Comparison of ENCODE assay signal across 25 mouse cellular contexts in genomic region chr2:35957471-35958140, GRCm38 (mm10). TPM values are rescaled to one million over a fixed set of nuclear protein-coding genes. Genes with fewer than 3 reads are reported as not detected.
A peak's percentile ranks its signal among the peaks of the same experiment; 100 is the strongest.
DNase-seq lines count a peak whose midpoint lies in the region; ATAC-seq and TF ChIP-seq lines count a peak whose summit lies in the region.
"Had no signal": no experiment of that assay in that cellular context is flagged by ENCODE, and none has a peak within 500 bp of the region (broad histone marks: within the 10 kb centered on the region; RNA-seq: fewer than 3 reads in every experiment).

No protein-coding gene starts in this region.

- TF ChIP-seq CTCF in liver, embryonic 14.5 days (IDR thresholded peaks at IDR 0.05; ENCODE audit: low read depth), result no peak

- H3K4me3 ChIP-seq in midbrain, embryonic 13.5 days (replicated peaks), result no peak overlapping the region
- no peak overlapping the region for H3K4me3 ChIP-seq in midbrain, embryonic 11.5 days (ENCODE audit: low read depth, low read length)
- H3K4me3 ChIP-seq in hindbrain, embryonic 16.5 days (ENCODE audit: low read length), result no peak overlapping the region
- no peak overlapping the region for H3K4me3 ChIP-seq in liver, embryonic 14.5 days (ENCODE audit: insufficient read depth in 1 of 2, low read depth in 2 of 2, low read length in 2 of 2)
- H3K4me3 ChIP-seq: erythroblast, embryonic 14.5 days; heart, adult 2 months; heart, embryonic 12.5 days; intestine, embryonic 15.5 days; limb, embryonic 13.5 days; midbrain, embryonic 10.5 days; stomach, embryonic 15.5 days had no signal

- H3K9me3 ChIP-seq in midbrain, embryonic 13.5 days, result no peaks in the 10 kb centered on the region
- no peaks in the 10 kb centered on the region for H3K9me3 ChIP-seq in midbrain, embryonic 11.5 days (ENCODE audit: control insufficient read depth, low read length)
- no peaks in the 10 kb centered on the region for H3K9me3 ChIP-seq in hindbrain, embryonic 16.5 days (ENCODE audit: control insufficient read depth, low read length)
- no peaks in the 10 kb centered on the region for H3K9me3 ChIP-seq in liver, embryonic 14.5 days (ENCODE audit: control insufficient read depth, low read length)
- H3K9me3 ChIP-seq: heart, embryonic 12.5 days; intestine, embryonic 15.5 days; limb, embryonic 13.5 days; midbrain, embryonic 10.5 days; stomach, embryonic 15.5 days had no signal

- no peak for TF ChIP-seq EP300 in liver, embryonic 14.5 days (IDR thresholded peaks at IDR 0.05; ENCODE audit: low read depth)

- no peak overlapping the region for H3K4me2 ChIP-seq in midbrain, embryonic 13.5 days (replicated peaks)
- H3K4me2 ChIP-seq in midbrain, embryonic 11.5 days, result no peak overlapping the region
- no peak overlapping the region for H3K4me2 ChIP-seq in hindbrain, embryonic 16.5 days (ENCODE audit: low read length)
- H3K4me2 ChIP-seq in liver, embryonic 14.5 days (ENCODE audit: low read depth), result no peak overlapping the region
- H3K4me2 ChIP-seq: heart, embryonic 12.5 days; intestine, embryonic 15.5 days; limb, embryonic 13.5 days; lung, embryonic 14.5 days; stomach, embryonic 15.5 days had no signal

- H3K9ac ChIP-seq in midbrain, embryonic 13.5 days (replicated peaks), result no peak overlapping the region
- no peak overlapping the region for H3K9ac ChIP-seq in midbrain, embryonic 11.5 days (ENCODE audit: low read length)
- no peak overlapping the region for H3K9ac ChIP-seq in hindbrain, embryonic 16.5 days (ENCODE audit: low read depth, low read length)
- no peak overlapping the region for H3K9ac ChIP-seq in liver, embryonic 14.5 days (replicated peaks)
- H3K9ac ChIP-seq: heart, embryonic 12.5 days; intestine, embryonic 15.5 days; limb, embryonic 13.5 days; lung, embryonic 14.5 days; stomach, embryonic 15.5 days had no signal

- no peak overlapping the region for H3K27ac ChIP-seq in midbrain, embryonic 13.5 days
- H3K27ac ChIP-seq in midbrain, embryonic 11.5 days (ENCODE audit: low read depth, low read length), result no peak overlapping the region
- no peak overlapping the region for H3K27ac ChIP-seq in hindbrain, embryonic 16.5 days (ENCODE audit: low read depth, low read length)
- H3K27ac ChIP-seq in liver, embryonic 14.5 days, result no peak overlapping the region
- H3K27ac ChIP-seq: heart, adult 2 months; intestine, embryonic 15.5 days; limb, embryonic 13.5 days; midbrain, embryonic 10.5 days; stomach, embryonic 15.5 days had no signal

- no peaks in the 10 kb centered on the region for H3K36me3 ChIP-seq in midbrain, embryonic 13.5 days
- no peaks in the 10 kb centered on the region for H3K36me3 ChIP-seq in midbrain, embryonic 11.5 days (ENCODE audit: control insufficient read depth, insufficient read depth, low read length)
- no peaks in the 10 kb centered on the region for H3K36me3 ChIP-seq in hindbrain, embryonic 16.5 days (ENCODE audit: control insufficient read depth, insufficient read depth, low read length)
- H3K36me3 ChIP-seq in liver, embryonic 14.5 days (replicated peaks; ENCODE audit: control insufficient read depth, insufficient read depth, low read depth), result no peaks in the 10 kb centered on the region
- H3K36me3 ChIP-seq: heart, embryonic 12.5 days; intestine, embryonic 15.5 days; limb, embryonic 13.5 days; midbrain, embryonic 10.5 days; stomach, embryonic 15.5 days had no signal

- no peaks in the 10 kb centered on the region for H3K27me3 ChIP-seq in midbrain, embryonic 13.5 days
- H3K27me3 ChIP-seq in midbrain, embryonic 11.5 days (ENCODE audit: control insufficient read depth, insufficient read depth, low read length), result no peaks in the 10 kb centered on the region
- no peaks in the 10 kb centered on the region for H3K27me3 ChIP-seq in hindbrain, embryonic 16.5 days (replicated peaks; ENCODE audit: control insufficient read depth, insufficient read depth, low read length)
- H3K27me3 ChIP-seq in liver, embryonic 14.5 days (ENCODE audit: control insufficient read depth, insufficient read depth, low read length), result no peaks in the 10 kb centered on the region
- H3K27me3 ChIP-seq: heart, embryonic 12.5 days; stomach, embryonic 15.5 days had no signal

- 75% methylated on average over 7 of the region's 7 CpGs for WGBS in midbrain, embryonic 13.5 days
- 80% methylated on average over 7 of the region's 7 CpGs for WGBS in midbrain, embryonic 11.5 days
- 69% methylated on average over 7 of the region's 7 CpGs for WGBS in hindbrain, embryonic 16.5 days
- WGBS in liver, embryonic 14.5 days (ENCODE audit: insufficient replicate concordance), result 45% methylated on average over 7 of the region's 7 CpGs

- no peak for DNase-seq in midbrain, embryonic 11.5 days (ENCODE audit: low spot score, missing footprints)
- DNase-seq in liver, embryonic 14.5 days (ENCODE audit: low read depth in 3 of 3, low spot score in 3 of 3), result no peak
- no peak for DNase-seq in cerebellum, postnatal 14 days
- DNase-seq in frontal cortex, postnatal 10 days (ENCODE audit: low spot score in 2 of 2), result no peak
- DNase-seq: adrenal gland, adult 2 months; adrenal gland, postnatal 36 days; B cell, adult 2 months; cerebellum, adult 18-20 months; cerebellum, postnatal 10 days; heart, adult 2 months; kidney, adult 8-10 months; kidney, postnatal 10 days; layer of hippocampus, adult 9-11 months; lung, embryonic 14.5 days; lung, postnatal 14 days; right cerebral cortex, postnatal 25 days had no signal

- H3K4me1 ChIP-seq in midbrain, embryonic 13.5 days (replicated peaks), result peaks cover under 1% of the 10 kb centered on the region; the same call in 1 of the 2 replicates
- H3K4me1 ChIP-seq in midbrain, embryonic 11.5 days (ENCODE audit: control insufficient read depth, insufficient read depth, low read length), result no peaks in the 10 kb centered on the region
- H3K4me1 ChIP-seq in hindbrain, embryonic 16.5 days (ENCODE audit: control insufficient read depth, insufficient read depth, low read depth, low read length), result peaks cover 1% of the 10 kb centered on the region
- no peaks in the 10 kb centered on the region; a peak in 1 of 4 replicates for H3K4me1 ChIP-seq in liver, embryonic 14.5 days (replicated peaks; ENCODE audit: control insufficient read depth in 2 of 2, insufficient read depth in 2 of 2, low read length in 1 of 2)
- H3K4me1 ChIP-seq: heart, embryonic 12.5 days; intestine, embryonic 15.5 days had no signal

- 0 out of 2 replicates have a peak, but pooled peaks have one; percentile 30 for ATAC-seq in midbrain, embryonic 13.5 days
- ATAC-seq in midbrain, embryonic 11.5 days (ENCODE audit: low FRiP score), result no peak
- ATAC-seq in hindbrain, embryonic 16.5 days, result 0 out of 2 replicates have a peak, but pooled peaks have one; percentile 26
- 0 out of 2 replicates have a peak, but pooled peaks have one; percentile 18 for ATAC-seq in liver, embryonic 14.5 days (ENCODE audit: insufficient read depth)
- ATAC-seq: forebrain, embryonic 16.5 days; intestine, embryonic 15.5 days had no signal

RNA-seq across cellular contexts. Expression of gene Ttll11, which starts 22.1 kb away (rescaled TPM):
- 2.9 and 4.3 TPM in 2 replicates for polyA plus RNA-seq in midbrain, embryonic 13.5 days (2015; fragmentation: Nextera tagmentation; extraction: Ambion mirVana)
- polyA plus RNA-seq in midbrain, embryonic 11.5 days (2014; fragmentation: Nextera tagmentation; extraction: Ambion mirVana), result 1.9 and 3.0 TPM in 2 replicates
- 2.6 and 4.7 TPM in 2 replicates for polyA plus RNA-seq in hindbrain, embryonic 16.5 days (2015; fragmentation: Nextera tagmentation; extraction: Ambion mirVana)
- polyA plus RNA-seq in liver, embryonic 14.5 days (2012; rRNA removed), result 0.83 and 1.5 TPM in 2 replicates
- 0.42 and 0.72 TPM in 2 replicates for polyA plus RNA-seq in liver, embryonic 14.5 days (2014; fragmentation: Nextera tagmentation; extraction: Ambion mirVana)
